Mouse (Mus musculus): ENCODE data around the gene Vamp5. TPM values are rescaled to one million over a fixed set of nuclear protein-coding genes. Genes with fewer than 3 reads are reported as not detected.

Gene Vamp5
- 61.5 TPM for polyA plus RNA-seq (2017; shearing (Covaris generic))

GRCm38 (mm10) chr6:72380131-72380770 is at the start of gene Vamp5:
Gene Vamp5 (minus strand): TSS chr6:72380468.

GRCm38 (mm10) chr6:72414076-72414756 is 33.9 kb upstream of the Vamp5 start, which contains the start of gene Ggcx:
Gene Ggcx (plus strand): TSS chr6:72414308.

GRCm38 (mm10) chr6:72389941-72390771 is 9.9 kb upstream of the Vamp5 start, which contains the start of gene Vamp8:
Gene Vamp8 (minus strand): TSS chr6:72390703.

GRCm38 (mm10) chr6:72366844-72367443 is 13.3 kb downstream of the Vamp5 start, which contains the start of gene Rnf181:
Gene Rnf181 (minus strand): TSS chr6:72366956.

GRCm38 (mm10) chr6:72355066-72355911 is 25.0 kb downstream of the Vamp5 start, which contains the start of gene Tmem150a:
Gene Tmem150a (plus strand): TSS chr6:72355447.

GRCm38 (mm10) chr6:72347166-72347941 is 32.9 kb downstream of the Vamp5 start, which contains the start of gene 0610030E20Rik:
Gene 0610030E20Rik (plus strand): TSS chr6:72347317.

GRCm38 (mm10) chr6:72345074-72345567 is 35.1 kb downstream of the Vamp5 start, which contains the start of gene Usp39:
Gene Usp39 (minus strand): TSS chr6:72345184.

Other genes with a start within 250 kb of the Vamp5 start
- gene Atoh8, start 144.9 kb downstream of the Vamp5 start, polyA plus RNA-seq (2017; shearing (Covaris generic)) = not detected
- gene Sftpb, start 75.9 kb downstream of the Vamp5 start, polyA plus RNA-seq (2017; shearing (Covaris generic)) = not detected
- 21.7 TPM for gene Usp39, start 35.3 kb downstream of the Vamp5 start, polyA plus RNA-seq (2017; shearing (Covaris generic))
- gene 0610030E20Rik, start 33.2 kb downstream of the Vamp5 start, polyA plus RNA-seq (2017; shearing (Covaris generic)) = 41.5 TPM
- gene Tmem150a, start 25.0 kb downstream of the Vamp5 start, polyA plus RNA-seq (2017; shearing (Covaris generic)) = 0.37 TPM
- 148 TPM for gene Rnf181, start 13.5 kb downstream of the Vamp5 start, polyA plus RNA-seq (2017; shearing (Covaris generic))
- 299 TPM for gene Vamp8, start 10.2 kb upstream of the Vamp5 start, polyA plus RNA-seq (2017; shearing (Covaris generic))
- gene Ggcx, start 33.8 kb upstream of the Vamp5 start, polyA plus RNA-seq (2017; shearing (Covaris generic)) = 10.9 TPM
- gene Mat2a, start 59.1 kb upstream of the Vamp5 start, polyA plus RNA-seq (2017; shearing (Covaris generic)) = 388 TPM
- not detected for gene Sh2d6, start 141.2 kb upstream of the Vamp5 start, polyA plus RNA-seq (2017; shearing (Covaris generic))
- gene Capg, start 163.9 kb upstream of the Vamp5 start, polyA plus RNA-seq (2017; shearing (Covaris generic)) = 690 TPM
- 21.5 TPM for gene Elmod3, start 217.9 kb upstream of the Vamp5 start, polyA plus RNA-seq (2017; shearing (Covaris generic))
- gene Retsat, start 218.0 kb upstream of the Vamp5 start, polyA plus RNA-seq (2017; shearing (Covaris generic)) = 4.9 TPM
- gene Tgoln1, start 236.5 kb upstream of the Vamp5 start, polyA plus RNA-seq (2017; shearing (Covaris generic)) = 133 TPM